Mouse (Mus musculus): ENCODE measurements around the gene Igsf3. TPM values are rescaled to one million over a fixed set of nuclear protein-coding genes. Genes with fewer than 3 reads are reported as not detected.

Igsf3 gene
- total and polyA plus RNA-seq, 3 experiments, result 0.54 to 1.0 (median 0.59) TPM

- in situ Hi-C loops (cut with MboI; ENCODE audit: low pct_ligation_motif_present, low pct_unique_long_range_greater_than_20kb, low sequenced_read_pairs) (no loop called here), dilution Hi-C loops (cut with MboI; ENCODE audit: extremely low pct_ligation_motif_present, extremely low pct_unique_long_range_greater_than_20kb, low sequenced_read_pairs) (no loop called here)
- Histone ChIP-seq H3K4me2 (ENCODE audit: insufficient read depth, low read depth, poor library complexity, severe bottlenecking) (no peak overlapping the region), H3K36me3 (replicated peaks in 1 of 2; ENCODE audit: control insufficient read depth in 1 of 2, insufficient read depth in 1 of 2, low read length in 1 of 2) (peaks cover 0 to 3% of the 10 kb centered on the region in 2 experiments), H3K79me2 (replicated peaks; ENCODE audit: control insufficient read depth, extremely low read depth, insufficient read depth, poor library complexity, severe bottlenecking) (no peaks in the 10 kb centered on the region), H3K9ac (ENCODE audit: insufficient read depth, low read depth) (no peak overlapping the region), H3K4me3 (replicated peaks in 1 of 3; ENCODE audit: low read depth in 2 of 3, low read length in 2 of 3, poor library complexity in 1 of 3) (no peak overlapping the region), H3K4me1 (ENCODE audit: control insufficient read depth in 1 of 2, insufficient read depth in 2 of 2) (peaks cover 4% of the 10 kb centered on the region in 2 experiments; a peak in 2 of 4 replicates), H3K27ac (ENCODE audit: insufficient read depth, low read depth) (no peak overlapping the region), H3K27me3 (replicated peaks) (no peaks in the 10 kb centered on the region), H3K9me3 (replicated peaks; ENCODE audit: low read length) (no peaks in the 10 kb centered on the region)
- no peak for DNase-seq (ENCODE audit: extremely low read depth)
- TF ChIP-seq MAX (IDR thresholded peaks at IDR 0.05; ENCODE audit: low read length), result no peak
- no peak for TF ChIP-seq PAX5 (IDR thresholded peaks at IDR 0.05; ENCODE audit: low read length)
- no peak for TF ChIP-seq RCOR1 (conservative IDR thresholded peaks at IDR 0.05; ENCODE audit: low read depth, low read length)
- no peak for TF ChIP-seq MAFK (IDR thresholded peaks at IDR 0.05; ENCODE audit: insufficient replicate concordance, low read length)
- no peak for TF ChIP-seq HCFC1 (IDR thresholded peaks at IDR 0.05; ENCODE audit: low read depth, low read length)
- TF ChIP-seq POLR2A (IDR thresholded peaks at IDR 0.05; ENCODE audit: low read depth, low read length), result no peak
- TF ChIP-seq EP300 (IDR thresholded peaks at IDR 0.05; ENCODE audit: low read length), result no peak
- TF ChIP-seq TCF12 (IDR thresholded peaks at IDR 0.05; ENCODE audit: low read depth, low read length), result no peak
- no peak for TF ChIP-seq NRF1 (IDR thresholded peaks at IDR 0.05; ENCODE audit: low read depth, low read length)
- no peak for TF ChIP-seq KAT2A (IDR thresholded peaks at IDR 0.05; ENCODE audit: insufficient replicate concordance, low read length)
- no peak for TF ChIP-seq CTCF (conservative IDR thresholded peaks at IDR 0.05 in 1 of 2, IDR thresholded peaks at IDR 0.05 in 1 of 2; ENCODE audit: low read depth in 2 of 2, low read length in 2 of 2)
- TF ChIP-seq CHD1 (IDR thresholded peaks at IDR 0.05; ENCODE audit: low read depth, low read length), result no peak
- no peak for TF ChIP-seq POLR2AphosphoS2 (IDR thresholded peaks at IDR 0.05; ENCODE audit: low read depth, low read length)
- TF ChIP-seq TBP (conservative IDR thresholded peaks at IDR 0.05; ENCODE audit: low read depth, low read length), result no peak
- TF ChIP-seq USF2 (conservative IDR thresholded peaks at IDR 0.05; ENCODE audit: low read depth, low read length), result no peak
Observed at GRCm38 (mm10) chr3:101429982-101430754, 53.3 kb downstream of the Igsf3 start.

- TF ChIP-seq POLR2AphosphoS2 (IDR thresholded peaks at IDR 0.05; ENCODE audit: low read depth, low read length), result no peak
- TF ChIP-seq ZMIZ1 (IDR thresholded peaks at IDR 0.05; ENCODE audit: low read depth, low read length), result no peak
- no peak for TF ChIP-seq PAX5 (IDR thresholded peaks at IDR 0.05; ENCODE audit: low read length)
- no peak for TF ChIP-seq MXI1 (IDR thresholded peaks at IDR 0.05; ENCODE audit: low read depth, low read length)
- no peak for TF ChIP-seq POLR2A (IDR thresholded peaks at IDR 0.05; ENCODE audit: low read depth, low read length)
- Histone ChIP-seq H3K79me2 (replicated peaks; ENCODE audit: control insufficient read depth, extremely low read depth, insufficient read depth, poor library complexity, severe bottlenecking) (no peaks in the 10 kb centered on the region), H3K36me3 (replicated peaks in 1 of 2; ENCODE audit: control insufficient read depth in 1 of 2, insufficient read depth in 1 of 2, low read length in 1 of 2) (peaks cover 0 to 7% of the 10 kb centered on the region in 2 experiments), H3K4me3 (replicated peaks in 1 of 3; ENCODE audit: low read depth in 2 of 3, low read length in 2 of 3, poor library complexity in 1 of 3) (no peak overlapping the region), H3K27me3 (replicated peaks) (no peaks in the 10 kb centered on the region), H3K4me2 (ENCODE audit: insufficient read depth, low read depth, poor library complexity, severe bottlenecking) (no peak overlapping the region), H3K27ac (ENCODE audit: insufficient read depth, low read depth) (no peak overlapping the region), H3K9me3 (replicated peaks; ENCODE audit: low read length) (no peaks in the 10 kb centered on the region), H3K9ac (ENCODE audit: insufficient read depth, low read depth) (no peak overlapping the region), H3K4me1 (ENCODE audit: control insufficient read depth in 1 of 2, insufficient read depth in 2 of 2) (peaks cover 4% of the 10 kb centered on the region in 2 experiments; a peak in 2 of 4 replicates)
- dilution Hi-C loops (cut with MboI; ENCODE audit: extremely low pct_ligation_motif_present, extremely low pct_unique_long_range_greater_than_20kb, low sequenced_read_pairs), result no loop called here
- no peak for DNase-seq (ENCODE audit: extremely low read depth)
- in situ Hi-C loops (cut with MboI; ENCODE audit: low pct_ligation_motif_present, low pct_unique_long_range_greater_than_20kb, low sequenced_read_pairs), result no loop called here
Observed at GRCm38 (mm10) chr3:101430755-101431115, 53.9 kb downstream of the Igsf3 start.
